Mouse (Mus musculus): ENCODE data around the gene Obox8. TPM values are rescaled to one million over a fixed set of nuclear protein-coding genes. Genes with fewer than 3 reads are reported as not detected.

Gene Obox8
- not detected in 2 replicates for polyA plus RNA-seq (2015; fragmentation: Nextera tagmentation; extraction: Ambion mirVana)

DNA sequence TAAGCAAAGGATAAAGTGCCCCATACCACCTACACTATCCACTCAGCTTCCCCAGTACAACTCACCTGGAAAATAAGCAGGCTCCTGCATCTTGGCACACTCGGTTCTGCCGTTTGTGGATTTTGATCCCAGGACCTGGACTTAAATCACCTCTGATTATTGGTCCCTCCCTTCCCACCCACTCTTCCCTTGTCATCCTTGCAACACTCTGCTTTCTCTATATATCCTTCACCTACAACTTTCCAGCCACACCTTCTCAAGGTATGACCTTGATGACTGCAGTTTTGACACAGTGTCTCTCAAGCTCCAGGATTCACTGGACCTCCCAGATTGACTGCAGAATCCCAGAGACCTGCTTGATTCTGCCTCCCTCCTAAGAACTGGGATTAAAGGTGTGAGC is at the start of gene Obox8:
Obox8 (minus strand) TSS at position 101 of the 400 bp plus-strand sequence.

Other genes starting within 250 kb of the Obox8 start
- not detected in 2 replicates for gene Sult2a3, start 210.5 kb downstream of the Obox8 start, polyA plus RNA-seq (2015; fragmentation: Nextera tagmentation; extraction: Ambion mirVana)
- gene Sult2a6, start 78.7 kb downstream of the Obox8 start, polyA plus RNA-seq (2015; fragmentation: Nextera tagmentation; extraction: Ambion mirVana), result not detected in 2 replicates
- gene Sult2a8, start 113.2 kb upstream of the Obox8 start, polyA plus RNA-seq (2015; fragmentation: Nextera tagmentation; extraction: Ambion mirVana), result not detected in 2 replicates
- gene Sult2a7, start 160.7 kb upstream of the Obox8 start, polyA plus RNA-seq (2015; fragmentation: Nextera tagmentation; extraction: Ambion mirVana), result not detected in 2 replicates
- gene Vmn1r90, start 229.9 kb upstream of the Obox8 start, polyA plus RNA-seq (2015; fragmentation: Nextera tagmentation; extraction: Ambion mirVana), result 0.03 and 0.05 TPM in 2 replicates